Mouse (Mus musculus): ENCODE results near the gene Slfn14. TPM values are rescaled to one million over a fixed set of nuclear protein-coding genes. Genes with fewer than 3 reads are reported as not detected.
"Not testable (repeated sequence)": the region's sequence is repeated elsewhere in the genome, so short reads cannot be mapped to it uniquely, and the experiment has no call there.

The Slfn14 gene
- polyA plus RNA-seq, 1 experiment from 2014 or later, result 0.20 TPM

GRCm38 (mm10) chr11:83238389-83238788 lies 48.1 kb downstream of the Slfn14 start:
- Histone ChIP-seq H3K9me3 (replicated peaks) (no peaks in the 10 kb centered on the region), H3K36me3 (no peaks in the 10 kb centered on the region), H3K27me3 (no peaks in the 10 kb centered on the region), H3K4me2 (no peak overlapping the region), H3K4me1 (replicated peaks) (no peaks in the 10 kb centered on the region), H3K27ac (no peak overlapping the region), H3K4me3 (no peak overlapping the region), H3K9ac (no peak overlapping the region)
- no peak for ATAC-seq (replicated peaks; ENCODE audit: insufficient number of reproducible peaks, insufficient read depth, low FRiP score, low read depth)
- 67% methylated on average over 2 of the region's 2 CpGs for WGBS

- H3K27me3 ChIP-seq; H3K9ac ChIP-seq; H3K4me3 ChIP-seq; H3K9me3 ChIP-seq (replicated peaks); H3K36me3 ChIP-seq; H3K27ac ChIP-seq; H3K4me1 ChIP-seq (replicated peaks); ATAC-seq (replicated peaks; ENCODE audit: insufficient number of reproducible peaks, insufficient read depth, low FRiP score, low read depth); H3K4me2 ChIP-seq: not testable (repeated sequence)
- WGBS, result 74% methylated on average over 9 of the region's 9 CpGs
These were observed 49.1 kb downstream of the Slfn14 start for GRCm38 (mm10) chr11:83237390-83237789.

GRCm38 (mm10) chr11:83233621-83234020 lies 52.9 kb downstream of the Slfn14 start:
- not testable (repeated sequence) for H3K27me3 ChIP-seq; H3K4me1 ChIP-seq (replicated peaks); H3K4me3 ChIP-seq; H3K9ac ChIP-seq; H3K36me3 ChIP-seq; H3K27ac ChIP-seq; ATAC-seq (replicated peaks; ENCODE audit: insufficient number of reproducible peaks, insufficient read depth, low FRiP score, low read depth); H3K9me3 ChIP-seq (replicated peaks); H3K4me2 ChIP-seq
- WGBS, result 41% methylated on average over 5 of the region's 5 CpGs

GRCm38 (mm10) chr11:83230966-83231365 lies 55.6 kb downstream of the Slfn14 start:
- ATAC-seq (replicated peaks; ENCODE audit: insufficient number of reproducible peaks, insufficient read depth, low FRiP score, low read depth), result no peak
- no peak overlapping the region for H3K9ac ChIP-seq
- H3K27ac ChIP-seq, result no peak overlapping the region
- H3K9me3 ChIP-seq (replicated peaks), result no peaks in the 10 kb centered on the region
- whole genome bisulfite sequencing, result 63% methylated on average over 3 of the region's 3 CpGs
- H3K27me3 ChIP-seq, result no peaks in the 10 kb centered on the region
- H3K4me2 ChIP-seq, result no peak overlapping the region
- H3K4me1 ChIP-seq (replicated peaks), result no peaks in the 10 kb centered on the region
- no peak overlapping the region for H3K4me3 ChIP-seq
- no peaks in the 10 kb centered on the region for H3K36me3 ChIP-seq

- no peaks in the 10 kb centered on the region for H3K27me3 ChIP-seq
- no peak for ATAC-seq (replicated peaks; ENCODE audit: insufficient number of reproducible peaks, insufficient read depth, low FRiP score, low read depth)
- H3K4me1 ChIP-seq (replicated peaks), result no peaks in the 10 kb centered on the region
- H3K36me3 ChIP-seq, result no peaks in the 10 kb centered on the region
- H3K9me3 ChIP-seq (replicated peaks), result no peaks in the 10 kb centered on the region
- no peak overlapping the region for H3K9ac ChIP-seq
- H3K4me2 ChIP-seq, result no peak overlapping the region
- no peak overlapping the region for H3K27ac ChIP-seq
- 72% methylated on average over 7 of the region's 7 CpGs for WGBS
- H3K4me3 ChIP-seq, result no peak overlapping the region
These were observed 58.4 kb downstream of the Slfn14 start for GRCm38 (mm10) chr11:83227926-83228723.

- H3K27ac ChIP-seq, result no peak overlapping the region
- ATAC-seq (replicated peaks; ENCODE audit: insufficient number of reproducible peaks, insufficient read depth, low FRiP score, low read depth), result no peak
- H3K36me3 ChIP-seq, result no peaks in the 10 kb centered on the region
- no peak overlapping the region for H3K9ac ChIP-seq
- H3K4me2 ChIP-seq, result no peak overlapping the region
- WGBS, result 84% methylated on average over 9 of the region's 9 CpGs
- H3K4me1 ChIP-seq (replicated peaks), result no peaks in the 10 kb centered on the region
- H3K27me3 ChIP-seq, result no peaks in the 10 kb centered on the region
- no peaks in the 10 kb centered on the region for H3K9me3 ChIP-seq (replicated peaks)
- peak overlapping the region; percentile 24; the same call in 1 of the 2 replicates for H3K4me3 ChIP-seq
These were observed 61.1 kb downstream of the Slfn14 start for GRCm38 (mm10) chr11:83225371-83225960.

Other genes with a start within 250 kb of the Slfn14 start
- gene Slfn2, start 221.6 kb downstream of the Slfn14 start, polyA plus RNA-seq (2015; fragmentation: Nextera tagmentation; extraction: Ambion mirVana), result 4.4 and 6.9 TPM in 2 replicates
- gene Slfn1, start 169.9 kb downstream of the Slfn14 start, polyA plus RNA-seq (2015; fragmentation: Nextera tagmentation; extraction: Ambion mirVana), result 0.34 and 0.55 TPM in 2 replicates
- 0.08 and 0.18 TPM in 2 replicates for gene Slfn4, start 111.5 kb downstream of the Slfn14 start, polyA plus RNA-seq (2015; fragmentation: Nextera tagmentation; extraction: Ambion mirVana)
- 1.3 TPM in 2 replicates for gene Slfn3, start 95.4 kb downstream of the Slfn14 start, polyA plus RNA-seq (2015; fragmentation: Nextera tagmentation; extraction: Ambion mirVana)
- 32.1 and 39.5 TPM in 2 replicates for gene Ap2b1, start 12.3 kb upstream of the Slfn14 start, polyA plus RNA-seq (2015; fragmentation: Nextera tagmentation; extraction: Ambion mirVana)
- 7.9 and 8.9 TPM in 2 replicates for gene Pex12, start 15.9 kb upstream of the Slfn14 start, polyA plus RNA-seq (2015; fragmentation: Nextera tagmentation; extraction: Ambion mirVana)
- gene Rasl10b, start 122.4 kb upstream of the Slfn14 start, polyA plus RNA-seq (2015; fragmentation: Nextera tagmentation; extraction: Ambion mirVana), result 8.1 and 9.7 TPM in 2 replicates
- gene Gas2l2, start 142.7 kb upstream of the Slfn14 start, polyA plus RNA-seq (2015; fragmentation: Nextera tagmentation; extraction: Ambion mirVana), result 0.11 and 0.13 TPM in 2 replicates
- 0.82 and 1.4 TPM in 2 replicates for gene 1700020L24Rik, start 151.0 kb upstream of the Slfn14 start, polyA plus RNA-seq (2015; fragmentation: Nextera tagmentation; extraction: Ambion mirVana)
- 3.8 and 4.0 TPM in 2 replicates for gene Mmp28, start 176.3 kb upstream of the Slfn14 start, polyA plus RNA-seq (2015; fragmentation: Nextera tagmentation; extraction: Ambion mirVana)
- 8.8 and 10.5 TPM in 2 replicates for gene Taf15, start 186.4 kb upstream of the Slfn14 start, polyA plus RNA-seq (2015; fragmentation: Nextera tagmentation; extraction: Ambion mirVana)
- 0.09 TPM in 1 of 2 replicates, not detected in the other for gene Heatr9, start 235.4 kb upstream of the Slfn14 start, polyA plus RNA-seq (2015; fragmentation: Nextera tagmentation; extraction: Ambion mirVana)
- gene Ccl5, start 243.8 kb upstream of the Slfn14 start, polyA plus RNA-seq (2015; fragmentation: Nextera tagmentation; extraction: Ambion mirVana), result 0.52 and 1.7 TPM in 2 replicates

Measured in heart, embryonic 15.5 days (tissue).